Mouse (Mus musculus): ENCODE data around the gene Slc8a2.

Slc8a2 gene

GRCm38 (mm10) chr7:16208781-16209665, 79.4 kb downstream of the Slc8a2 start:
- in situ Hi-C loops (cut with MboI; ENCODE audit: low sequenced_read_pairs) = no loop called here
